Mouse (Mus musculus) liver, embryonic 13.5 days (tissue): Measurements from ENCODE around the gene Mlxipl. TPM values are rescaled to one million over a fixed set of nuclear protein-coding genes. Genes with fewer than 3 reads are reported as not detected.
A peak's percentile ranks its signal among the peaks of the same experiment; 100 is the strongest.

Source experiments
- ATAC-seq: fragments of 200-750 bp; cut with Nextera tagmentation; 2 replicates; pipeline ENCODE4 v1.8.0; 2017; ENCODE audit warnings: low read depth, mild to moderate bottlenecking, moderate number of reproducible peaks, moderate library complexity
- DNase-seq: peaks from one replicate; pipeline ENCODE4 v3.0.0; 2022
- H3K27ac ChIP-seq: fragments of 300-500 bp; sonication (generic); 2 replicates; pipeline ENCODE4 v1.5.1; 2015; ENCODE audit warnings: moderate library complexity, mild to moderate bottlenecking, inconsistent platforms
- H3K27me3 ChIP-seq: fragments of 300-500 bp; sonication (generic); 2 replicates; pipeline ENCODE4 v1.6.1; 2015; ENCODE audit warnings: mild to moderate bottlenecking, inconsistent platforms
- H3K36me3 ChIP-seq: fragments of 300-500 bp; sonication (generic); 2 replicates; pipeline ENCODE4 v1.6.1; 2015; ENCODE audit warnings: mild to moderate bottlenecking, inconsistent platforms
- H3K4me1 ChIP-seq: fragments of 300-500 bp; sonication (generic); replicated peaks from 2 replicates; pipeline ENCODE4 v1.6.1; 2015; ENCODE audit warnings: inconsistent platforms
- H3K4me2 ChIP-seq: fragments of 300-500 bp; sonication (generic); 2 replicates; pipeline ENCODE4 v1.6.1; 2015; ENCODE audit warnings: inconsistent platforms, mild to moderate bottlenecking, moderate library complexity
- H3K4me3 ChIP-seq: fragments of 300-500 bp; sonication (generic); replicated peaks from 2 replicates; pipeline ENCODE4 v1.5.1; 2015; ENCODE audit warnings: mild to moderate bottlenecking, inconsistent platforms
- H3K9ac ChIP-seq: fragments of 300-500 bp; sonication (generic); 2 replicates; pipeline ENCODE4 v1.6.1; 2015; ENCODE audit warnings: mild to moderate bottlenecking, inconsistent platforms
- H3K9me3 ChIP-seq: fragments of 300-500 bp; sonication (generic); replicated peaks from 2 replicates; pipeline ENCODE4 v1.6.1; 2016; ENCODE audit warnings: inconsistent platforms
- WGBS: fragments of 180-500 bp; shearing (Covaris S2); methylation state at CpG from one replicate; pipeline ENCODE4 v1.1.7; 2015; ENCODE audit not compliant: insufficient replicate concordance; 5-methylcytosine and 5-hydroxymethylcytosine counted together
- polyA plus RNA-seq: library from polyadenylated mRNA; unstranded; fragments of >200 nt; fragmentation: Nextera tagmentation; extraction: Ambion mirVana; gene quantifications from 2 replicates; pipeline ENCODE4 v1.2.1, GENCODE M21; 2015

Gene Mlxipl
- polyA plus RNA-seq, 1 experiment from 2014 or later = 8.5 TPM

DNA sequence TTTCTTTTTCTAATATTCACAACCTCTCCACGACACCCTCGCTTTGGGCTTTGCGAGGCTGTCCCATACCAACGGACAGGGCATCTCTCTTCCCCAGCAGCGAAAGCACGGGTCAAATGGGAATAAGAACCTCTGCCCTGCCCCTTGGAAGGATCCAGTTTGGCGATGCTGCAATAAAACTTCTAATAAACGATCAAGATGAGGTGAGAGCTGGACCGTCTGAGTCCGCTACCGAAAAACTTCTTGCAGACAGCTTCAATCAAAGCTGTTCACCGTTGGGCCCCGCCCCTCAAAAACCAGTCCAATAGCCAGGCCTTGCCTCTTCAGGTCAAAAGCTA, 59.0 kb downstream of the Mlxipl start:
- Histone ChIP-seq H3K9ac (peak overlapping the region; percentile 66), H3K4me1 (peaks cover 48% of the 10 kb centered on the region), H3K27ac (peak overlapping the region; percentile 87), H3K27me3 (no peaks in the 10 kb centered on the region), H3K4me2 (peak overlapping the region; percentile 81), H3K9me3 (no peaks in the 10 kb centered on the region), H3K4me3 (peak overlapping the region; percentile 84), H3K36me3 (peaks cover 13% of the 10 kb centered on the region)
- ATAC-seq = no peak
- WGBS = 2% methylated on average over 13 of the region's 13 CpGs
- no peak for DNase-seq

DNA sequence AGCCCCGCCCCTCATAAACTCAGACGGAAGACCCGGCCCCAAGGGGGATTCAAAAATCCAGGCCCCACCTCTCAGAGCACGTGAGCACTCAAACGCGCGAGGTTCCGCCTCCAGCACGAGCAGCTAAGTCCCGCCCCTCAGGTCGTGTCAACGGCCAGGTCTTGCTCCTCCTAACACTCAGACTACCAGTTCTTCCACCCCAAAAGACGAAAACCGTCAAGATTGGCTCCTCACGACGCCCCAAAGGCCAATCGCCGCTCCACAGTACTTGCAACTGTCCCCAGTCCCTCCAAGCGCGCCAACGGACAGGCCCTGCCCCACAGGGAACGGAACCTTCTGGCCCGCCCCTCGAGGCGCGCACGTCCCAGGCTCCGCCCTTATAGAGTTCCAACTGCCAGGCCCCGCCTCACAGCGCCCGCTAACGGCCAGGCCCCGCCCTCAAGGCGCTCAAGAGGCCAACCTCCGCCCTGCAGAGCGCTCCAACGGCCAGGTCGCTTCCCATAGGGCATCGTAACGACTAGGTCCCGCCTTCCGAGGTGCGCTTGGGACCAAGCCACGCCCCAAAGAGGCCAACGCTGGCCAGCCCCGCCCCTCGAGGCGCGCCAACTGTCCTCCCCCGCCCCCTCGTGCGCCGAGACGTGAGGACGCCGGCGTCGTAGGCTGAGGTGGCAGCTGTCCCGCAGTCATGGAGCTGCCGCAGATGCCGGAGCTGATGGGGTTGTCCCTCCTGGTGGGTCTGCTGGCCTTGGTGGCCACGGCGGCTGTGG, 59.5 kb downstream of the Mlxipl start, which contains the start of gene Tbl2:
Gene Tbl2 (plus strand): TSS at position 605 of the 767 bp plus-strand sequence.
- peak; percentile 100 for DNase-seq
- no peaks in the 10 kb centered on the region for H3K27me3 ChIP-seq
- H3K4me2 ChIP-seq = peak within 1 kb of the TSS; percentile 81
- peak within 1 kb of the TSS; percentile 87 for H3K27ac ChIP-seq
- H3K9ac ChIP-seq = peak within 1 kb of the TSS; percentile 90
- H3K9me3 ChIP-seq = no peaks in the 10 kb centered on the region
- H3K4me1 ChIP-seq = peaks cover 46% of the 10 kb centered on the region
- peak; percentile 97 for ATAC-seq
- H3K36me3 ChIP-seq = peaks cover 18% of the 10 kb centered on the region
- H3K4me3 ChIP-seq = peak within 1 kb of the TSS; percentile 84
- WGBS = under 1% methylated on average over 62 of the region's 63 CpGs

DNA sequence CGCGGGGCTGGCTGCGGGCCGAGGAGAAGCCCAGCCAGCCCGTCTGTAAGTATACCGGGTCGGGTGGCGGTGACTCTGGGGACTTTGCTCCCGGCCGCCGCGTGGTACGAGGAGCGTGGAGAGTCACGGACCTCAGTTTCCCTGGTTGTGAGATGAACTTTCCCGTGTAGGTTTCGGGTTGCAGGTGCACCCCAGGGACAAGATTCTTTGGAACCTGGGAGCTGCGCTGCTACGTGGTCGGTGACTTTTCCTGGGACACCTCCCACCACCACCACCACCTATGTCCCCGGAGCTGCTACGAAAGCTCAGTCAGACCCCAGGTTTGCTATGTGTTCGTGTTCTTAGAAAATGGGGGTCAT, 60.1 kb downstream of the Mlxipl start:
- under 1% methylated on average over 20 of the region's 23 CpGs for WGBS
- ATAC-seq = no peak

DNA sequence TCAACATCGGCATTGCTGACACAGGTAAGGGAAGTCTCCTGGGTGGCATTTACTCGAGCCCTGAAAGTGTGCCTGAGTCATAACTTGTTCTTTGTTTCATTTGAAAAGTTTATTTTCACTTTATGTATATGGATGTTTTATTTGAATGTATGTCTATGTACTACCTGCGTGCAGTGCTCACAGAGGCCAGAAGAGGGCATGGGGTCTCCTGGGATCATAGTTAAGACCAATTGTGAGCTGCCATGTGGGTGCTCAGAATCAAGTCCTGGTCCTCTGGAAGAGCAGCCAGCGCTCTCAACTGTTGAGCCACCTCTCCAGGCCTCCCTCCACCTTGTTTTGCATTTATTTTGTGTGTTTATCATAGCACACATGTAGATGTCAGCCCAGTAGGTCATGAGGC, 66.8 kb downstream of the Mlxipl start:
- Histone ChIP-seq H3K27me3 (no peaks in the 10 kb centered on the region), H3K9me3 (no peaks in the 10 kb centered on the region), H3K9ac (no peak overlapping the region), H3K36me3 (peaks cover 89% of the 10 kb centered on the region), H3K4me3 (no peak overlapping the region), H3K4me2 (no peak overlapping the region), H3K27ac (no peak overlapping the region), H3K4me1 (0 out of 2 replicates have a peak, but pooled peaks cover 4% of the 10 kb centered on the region)
- no peak for ATAC-seq
- WGBS = 84% methylated on average over 4 of the region's 4 CpGs
- no peak for DNase-seq

More for the DNA sequence above, 60.1 kb downstream of the Mlxipl start:
- H3K4me1 ChIP-seq = peaks cover 40% of the 10 kb centered on the region
- H3K27ac ChIP-seq = peak overlapping the region; percentile 76
- H3K9me3 ChIP-seq = no peaks in the 10 kb centered on the region
- H3K27me3 ChIP-seq = no peaks in the 10 kb centered on the region
- H3K9ac ChIP-seq = peak overlapping the region; percentile 90
- H3K4me3 ChIP-seq = peak overlapping the region; percentile 84
- peaks cover 24% of the 10 kb centered on the region for H3K36me3 ChIP-seq
- peak overlapping the region; percentile 81 for H3K4me2 ChIP-seq
- no peak for DNase-seq

DNA sequence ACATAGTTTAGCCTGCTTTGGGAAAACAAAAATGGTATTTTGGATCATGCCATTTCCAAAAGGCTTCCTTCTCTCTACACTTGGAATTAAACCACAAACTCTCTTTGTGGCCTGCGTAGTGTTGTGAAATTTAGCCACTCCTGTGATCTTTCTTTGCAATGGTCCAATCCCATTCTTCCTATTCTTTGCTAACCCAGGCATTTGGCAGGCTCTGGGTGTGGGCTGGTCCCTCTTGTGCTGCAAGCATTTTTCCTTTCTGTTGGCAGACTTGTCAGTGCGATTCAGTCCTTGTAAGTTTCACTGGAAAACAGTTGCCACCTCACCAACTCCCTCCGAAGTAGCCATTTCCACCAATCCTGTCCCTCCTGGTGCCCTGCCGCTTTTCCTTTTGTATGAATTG, 71.5 kb downstream of the Mlxipl start:
- Histone ChIP-seq H3K4me3 (no peak overlapping the region), H3K36me3 (peaks cover 62% of the 10 kb centered on the region), H3K4me1 (peaks cover 4% of the 10 kb centered on the region; the same call in 1 of the 2 replicates), H3K9me3 (no peaks in the 10 kb centered on the region), H3K9ac (no peak overlapping the region), H3K27me3 (no peaks in the 10 kb centered on the region), H3K27ac (peak overlapping the region; percentile 25), H3K4me2 (no peak overlapping the region)
- WGBS = 83% methylated on average over 4 of the region's 4 CpGs
- no peak for ATAC-seq
- DNase-seq = no peak

DNA sequence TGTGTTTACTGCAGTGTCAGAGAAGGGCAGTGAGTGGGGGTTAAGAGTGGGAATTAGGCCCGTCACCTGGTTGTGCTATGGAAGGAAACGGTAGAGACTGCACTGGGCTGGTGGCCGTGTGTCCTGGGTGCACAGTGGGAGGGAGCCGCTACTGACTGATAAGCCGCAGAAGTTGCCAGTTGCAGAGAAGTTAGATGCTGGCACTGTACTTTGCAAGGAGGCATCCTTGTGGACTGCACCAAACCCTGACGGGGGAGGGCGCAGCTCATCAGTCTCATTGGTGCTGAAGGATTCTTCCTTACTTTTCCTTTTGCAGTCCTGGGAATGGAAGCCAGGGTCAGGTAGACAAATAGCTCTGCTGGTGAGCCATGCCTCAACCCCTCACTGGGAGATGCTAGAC, 72.0 kb downstream of the Mlxipl start:
- WGBS = 69% methylated on average over 7 of the region's 7 CpGs
- peak overlapping the region; percentile 25; the same call in 1 of the 2 replicates for H3K27ac ChIP-seq
- no peak overlapping the region for H3K4me2 ChIP-seq
- no peak for ATAC-seq
- H3K9ac ChIP-seq = no peak overlapping the region
- no peak overlapping the region for H3K4me3 ChIP-seq
- no peaks in the 10 kb centered on the region for H3K9me3 ChIP-seq
- H3K27me3 ChIP-seq = no peaks in the 10 kb centered on the region
- H3K4me1 ChIP-seq = peaks cover 4% of the 10 kb centered on the region; the same call in 1 of the 2 replicates
- H3K36me3 ChIP-seq = peaks cover 58% of the 10 kb centered on the region
- DNase-seq = no peak

DNA sequence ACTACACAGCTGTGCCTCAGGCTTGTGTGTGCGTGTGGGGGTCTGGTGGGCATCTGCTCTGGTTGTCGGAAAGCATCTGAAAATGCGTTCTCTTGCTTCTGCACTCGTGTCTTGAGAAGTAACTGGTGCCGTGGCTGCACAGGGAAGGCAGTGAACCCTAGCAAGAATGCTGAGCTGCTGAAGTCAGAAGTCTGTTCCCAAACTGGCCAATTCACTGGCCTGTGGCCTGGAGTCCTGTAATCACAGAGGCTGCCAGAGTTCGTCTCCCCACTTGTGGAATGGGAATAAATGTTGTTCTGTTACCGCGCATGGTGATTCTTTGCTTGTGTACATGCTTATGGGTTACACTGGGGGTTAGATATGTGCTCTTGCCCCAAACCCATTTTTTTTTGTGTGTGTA, 72.7 kb downstream of the Mlxipl start:
- no peaks in the 10 kb centered on the region for H3K27me3 ChIP-seq
- WGBS = 93% methylated on average over 8 of the region's 8 CpGs
- no peak overlapping the region for H3K4me2 ChIP-seq
- no peak overlapping the region for H3K27ac ChIP-seq
- peaks cover 51% of the 10 kb centered on the region for H3K36me3 ChIP-seq
- no peak overlapping the region for H3K9ac ChIP-seq
- ATAC-seq (no peak), DNase-seq (no peak)
- no peaks in the 10 kb centered on the region for H3K9me3 ChIP-seq
- H3K4me3 ChIP-seq = no peak overlapping the region
- H3K4me1 ChIP-seq = peaks cover 6% of the 10 kb centered on the region; the same call in 1 of the 2 replicates

DNA sequence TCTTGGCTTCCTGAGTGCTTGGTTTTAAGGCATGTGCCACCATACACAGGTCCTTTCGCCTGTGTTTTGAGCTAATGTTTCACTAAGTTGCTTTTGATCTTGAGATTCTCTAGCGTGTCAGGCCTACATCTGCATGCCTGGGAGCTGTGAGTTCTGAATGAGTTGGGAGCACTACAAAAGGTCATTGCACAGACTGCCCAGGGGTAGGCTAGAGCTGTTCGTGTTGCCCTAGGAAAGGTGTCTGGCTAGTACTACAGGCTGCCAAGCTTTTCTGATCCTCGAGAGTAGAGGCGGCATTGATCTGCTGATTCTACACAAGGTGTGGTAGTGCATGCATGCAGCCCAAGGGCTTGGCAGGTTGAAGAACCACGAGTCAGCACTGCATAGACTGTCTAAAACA, 73.1 kb downstream of the Mlxipl start:
- H3K4me3 ChIP-seq = no peak overlapping the region
- ATAC-seq (no peak), DNase-seq (no peak)
- 78% methylated on average over 6 of the region's 6 CpGs for WGBS
- H3K4me2 ChIP-seq = no peak overlapping the region
- no peaks in the 10 kb centered on the region for H3K27me3 ChIP-seq
- H3K4me1 ChIP-seq = peaks cover 10% of the 10 kb centered on the region
- no peak overlapping the region for H3K9ac ChIP-seq
- H3K27ac ChIP-seq = no peak overlapping the region
- H3K36me3 ChIP-seq = peaks cover 47% of the 10 kb centered on the region
- no peaks in the 10 kb centered on the region for H3K9me3 ChIP-seq

DNA sequence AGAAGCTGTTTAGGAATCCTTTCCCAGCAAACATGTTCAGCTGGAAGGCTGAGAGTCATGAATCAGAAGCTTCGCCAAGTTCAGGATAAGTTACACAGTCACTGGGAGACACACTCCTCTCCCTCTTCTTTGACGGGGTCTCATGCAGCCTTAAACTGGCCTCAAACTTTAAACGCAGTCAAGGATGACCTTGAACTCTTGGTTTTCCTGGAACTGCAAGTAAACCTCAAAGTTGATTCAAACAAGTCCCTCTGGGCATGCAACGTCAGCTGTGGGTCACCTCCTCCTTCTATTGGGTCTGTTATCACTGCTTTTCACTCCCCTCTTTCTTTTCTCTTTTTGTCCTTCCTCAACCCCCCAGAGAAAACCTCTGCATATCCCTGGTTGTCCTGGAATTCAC, 77.2 kb downstream of the Mlxipl start:
- DNase-seq = no peak

DNA sequence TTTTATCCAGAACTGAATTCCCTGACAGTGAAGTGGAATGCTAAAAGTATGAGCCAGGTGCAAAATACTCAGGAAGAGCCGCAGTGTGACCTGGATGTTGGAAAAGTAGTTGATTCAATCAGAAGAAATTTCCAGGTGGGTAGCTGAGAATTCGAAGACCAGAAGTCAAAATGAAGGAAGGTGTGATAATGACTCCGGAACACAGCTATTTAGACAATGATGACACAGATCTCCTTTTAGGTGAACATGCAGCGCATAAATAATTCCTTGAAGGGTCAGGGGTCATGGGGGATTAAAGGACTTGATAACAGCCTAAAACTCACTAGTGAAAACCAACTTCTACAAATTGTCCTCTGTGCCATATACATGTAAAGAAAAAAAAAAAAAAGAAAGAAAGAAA, 77.8 kb downstream of the Mlxipl start:
- Histone ChIP-seq H3K27ac (peak overlapping the region; percentile 95; the same call in 1 of the 2 replicates), H3K4me1 (peaks cover 45% of the 10 kb centered on the region), H3K9ac (no peak overlapping the region), H3K27me3 (no peaks in the 10 kb centered on the region), H3K4me3 (peak overlapping the region; percentile 84; the same call in 1 of the 2 replicates), H3K9me3 (no peaks in the 10 kb centered on the region), H3K4me2 (peak overlapping the region; percentile 77), H3K36me3 (peaks cover 22% of the 10 kb centered on the region)
- ATAC-seq = no peak
- WGBS = 91% methylated on average over 4 of the region's 4 CpGs
- no peak for DNase-seq

More for the DNA sequence above, 77.2 kb downstream of the Mlxipl start:
- no peaks in the 10 kb centered on the region for H3K9me3 ChIP-seq
- no peak overlapping the region for H3K9ac ChIP-seq
- H3K4me2 ChIP-seq = no peak overlapping the region
- H3K27ac ChIP-seq = no peak overlapping the region
- H3K4me3 ChIP-seq = no peak overlapping the region
- WGBS = 64% methylated on average over 4 of the region's 4 CpGs
- H3K36me3 ChIP-seq = peaks cover 22% of the 10 kb centered on the region
- no peaks in the 10 kb centered on the region for H3K27me3 ChIP-seq
- ATAC-seq = no peak
- H3K4me1 ChIP-seq = peaks cover 39% of the 10 kb centered on the region

DNA sequence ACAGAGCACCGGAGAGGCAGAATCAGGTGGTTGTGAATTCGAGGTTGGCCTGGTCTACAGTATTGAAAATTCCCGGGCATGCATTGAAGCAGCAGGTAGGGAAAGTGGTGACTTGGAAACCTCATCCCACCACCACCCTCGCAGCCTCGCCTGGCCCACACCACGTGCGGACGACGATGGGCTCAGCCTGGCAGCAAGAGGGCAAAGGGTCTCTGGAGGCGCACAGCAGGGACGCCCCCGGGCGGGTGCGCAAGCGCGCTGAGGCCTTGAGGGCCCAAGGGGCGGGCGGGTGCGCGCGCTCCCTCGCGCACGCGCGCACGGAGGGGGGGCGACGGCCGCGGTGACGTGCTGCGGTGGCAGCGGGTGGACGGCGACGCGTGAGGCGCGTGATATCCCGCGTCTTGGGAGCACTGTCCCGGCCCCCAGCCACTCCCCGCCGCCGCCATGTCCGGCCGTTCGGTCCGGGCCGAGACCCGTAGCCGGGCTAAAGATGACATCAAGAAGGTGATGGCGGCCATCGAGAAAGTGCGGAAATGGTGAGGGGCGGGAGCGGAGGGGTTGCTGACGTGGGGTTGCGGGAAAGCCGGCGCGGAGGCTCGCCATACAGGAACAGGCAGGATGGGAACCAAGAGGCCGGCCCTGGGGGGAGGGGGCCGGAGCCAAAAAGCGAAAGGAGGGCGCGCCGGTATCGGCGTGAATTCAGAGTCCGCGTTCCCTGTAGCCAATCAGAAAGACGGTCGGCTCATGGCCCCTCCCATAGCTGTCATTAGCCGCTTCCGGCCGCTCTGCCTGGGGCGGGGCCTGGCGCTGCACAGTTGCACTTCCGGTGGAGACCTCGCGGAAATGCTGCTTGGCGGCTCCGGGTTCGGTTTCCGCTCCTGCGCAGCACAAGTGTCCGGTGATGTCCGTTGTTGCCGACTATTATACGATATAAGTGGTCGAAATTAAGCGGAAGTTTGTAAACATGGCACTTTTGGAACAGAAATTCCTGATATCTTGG, 78.7 kb downstream of the Mlxipl start, which contains the start of gene Bcl7b:
Gene Bcl7b (plus strand): TSS at position 221 of the 1,000 bp plus-strand sequence.
- Histone ChIP-seq H3K36me3 (peaks cover 30% of the 10 kb centered on the region), H3K9ac (peak within 1 kb of the TSS; percentile 91), H3K4me3 (peak within 1 kb of the TSS; percentile 84), H3K4me2 (peak within 1 kb of the TSS; percentile 77), H3K27me3 (no peaks in the 10 kb centered on the region), H3K27ac (peak within 1 kb of the TSS; percentile 95), H3K4me1 (peaks cover 42% of the 10 kb centered on the region), H3K9me3 (no peaks in the 10 kb centered on the region)
- peak; percentile 96 for DNase-seq
- peak; percentile 95 for ATAC-seq
- 2% methylated on average over 68 of the region's 95 CpGs for WGBS
